In genomic region chr8:107254951-107255457, GRCm38 (mm10) we compare ENCODE assay signal across 10 mouse cellular contexts. TPM values are rescaled to one million over a fixed set of nuclear protein-coding genes. Genes with fewer than 3 reads are reported as not detected.
A peak's percentile ranks its signal among the peaks of the same experiment; 100 is the strongest.
DNase-seq lines count a peak whose midpoint lies in the region; ATAC-seq and TF ChIP-seq lines count a peak whose summit lies in the region.
"Had no signal": no experiment of that assay in that cellular context is flagged by ENCODE, and none has a peak within 500 bp of the region (broad histone marks: within the 10 kb centered on the region; RNA-seq: fewer than 3 reads in every experiment).

No protein-coding gene starts in this region.

- no peaks in the 10 kb centered on the region for H3K36me3 ChIP-seq in heart, embryonic 15.5 days
- no peaks in the 10 kb centered on the region for H3K36me3 ChIP-seq in myocyte (ENCODE audit: control insufficient read depth, insufficient read depth)
- H3K36me3 ChIP-seq in hindbrain, embryonic 12.5 days, result no peaks in the 10 kb centered on the region
- H3K36me3 ChIP-seq: embryonic facial prominence, embryonic 13.5 days had no signal

- no peak overlapping the region for H3K9ac ChIP-seq in heart, embryonic 15.5 days
- H3K9ac ChIP-seq in hindbrain, embryonic 12.5 days, result no peak overlapping the region
- H3K9ac ChIP-seq: embryonic facial prominence, embryonic 13.5 days had no signal

- no peak for ATAC-seq in heart, embryonic 15.5 days (replicated peaks; ENCODE audit: insufficient number of reproducible peaks, insufficient read depth, low FRiP score, low read depth)
- ATAC-seq in hindbrain, embryonic 12.5 days (ENCODE audit: low FRiP score), result no peak

- 50% methylated on average over 11 of the region's 11 CpGs for WGBS in heart, embryonic 15.5 days
- WGBS in hindbrain, embryonic 12.5 days, result 76% methylated on average over 11 of the region's 11 CpGs

- no peaks in the 10 kb centered on the region for H3K9me3 ChIP-seq in heart, embryonic 15.5 days (replicated peaks)
- H3K9me3 ChIP-seq in hindbrain, embryonic 12.5 days (replicated peaks), result no peaks in the 10 kb centered on the region
- H3K9me3 ChIP-seq: embryonic facial prominence, embryonic 13.5 days had no signal

- peak; percentile 10 for TF ChIP-seq POLR2A in myocyte (IDR thresholded peaks at IDR 0.05; ENCODE audit: insufficient read length, low read depth)

- peaks cover 20% of the 10 kb centered on the region for H3K4me1 ChIP-seq in heart, embryonic 15.5 days (replicated peaks)
- H3K4me1 ChIP-seq in hindbrain, embryonic 12.5 days, result no peaks in the 10 kb centered on the region

- no peak overlapping the region for H3ac ChIP-seq in myocyte (ENCODE audit: control insufficient read depth, insufficient read length)

- DNase-seq in kidney, adult 18-20 months, result peak; percentile 9
- no peak for DNase-seq in kidney, adult 9 months
- DNase-seq in adipocyte (ENCODE audit: low spot score), result peak; percentile 62
- no peak for DNase-seq in lung, postnatal 14 days
- no peak for DNase-seq in cerebellum, postnatal 25 days

- H3K4me2 ChIP-seq in heart, embryonic 15.5 days, result 0 out of 2 replicates have a peak overlapping the region, but pooled peaks have one; percentile 7
- peak overlapping the region; percentile 96 for H3K4me2 ChIP-seq in myocyte (ENCODE audit: low read depth)
- no peak overlapping the region for H3K4me2 ChIP-seq in hindbrain, embryonic 12.5 days (replicated peaks)
- H3K4me2 ChIP-seq: embryonic facial prominence, embryonic 13.5 days had no signal

- 0 out of 2 replicates have a peak overlapping the region, but pooled peaks have one; percentile 42 for H3K27ac ChIP-seq in heart, embryonic 15.5 days
- no peak overlapping the region for H3K27ac ChIP-seq in hindbrain, embryonic 12.5 days
- H3K27ac ChIP-seq: embryonic facial prominence, embryonic 13.5 days; macrophage had no signal

- H3K79me2 ChIP-seq in myocyte (ENCODE audit: control insufficient read depth, insufficient read depth), result no peaks in the 10 kb centered on the region

- no peaks in the 10 kb centered on the region for H3K27me3 ChIP-seq in heart, embryonic 15.5 days
- no peaks in the 10 kb centered on the region for H3K27me3 ChIP-seq in myocyte (ENCODE audit: control insufficient read depth, insufficient read depth, insufficient read length)
- H3K27me3 ChIP-seq in hindbrain, embryonic 12.5 days, result no peaks in the 10 kb centered on the region
- H3K27me3 ChIP-seq: embryonic facial prominence, embryonic 13.5 days had no signal

- no peak overlapping the region for H3K4me3 ChIP-seq in heart, embryonic 15.5 days
- H3K4me3 ChIP-seq in myocyte, result peak overlapping the region; percentile 4
- H3K4me3 ChIP-seq in hindbrain, embryonic 12.5 days, result no peak overlapping the region
- H3K4me3 ChIP-seq: embryonic facial prominence, embryonic 13.5 days had no signal

TF ChIP-seq in myocyte, 11 proteins besides CTCF, POLR2A, EP300 and RAD21:
- TF ChIP-seq MYOG (IDR thresholded peaks at IDR 0.05; ENCODE audit: control insufficient read depth in 1 of 3, insufficient read depth in 1 of 3, insufficient read length in 2 of 3, low read depth in 2 of 3) (peak in 1 of 3 experiments; percentile 44), MYOD1 (IDR thresholded peaks at IDR 0.05; ENCODE audit: control insufficient read depth in 1 of 3, insufficient read length in 2 of 3, low read depth in 2 of 3) (peak; percentile 36 to 59 (median 42)), MAX (IDR thresholded peaks at IDR 0.05; ENCODE audit: low read depth) (no peak)

RNA-seq across cellular contexts. Expression of gene Nfat5, which starts 38.3 kb away (rescaled TPM):
- 10.4 and 11.4 TPM in 2 replicates for polyA plus RNA-seq in heart, embryonic 15.5 days (2015; fragmentation: Nextera tagmentation; extraction: Ambion mirVana)
- 5.6 TPM for polyA plus RNA-seq in myocyte (2012; fragmentation: generic; extraction: Trizol)
- 20.2 and 20.6 TPM in 2 replicates for polyA plus RNA-seq in hindbrain, embryonic 12.5 days (2016; fragmentation: Nextera tagmentation; extraction: Ambion mirVana)

Comparison
In these comparisons a context has a peak if more than half of its experiments do, and no peak if none do; other contexts are left out.
1. DNase-seq: peak in kidney, adult 18-20 months (single experiment) and adipocyte (single experiment); none in kidney, adult 9 months (single experiment), lung, postnatal 14 days (single experiment) and cerebellum, postnatal 25 days (0 of 2).